Mouse (Mus musculus): ENCODE measurements around the gene Dcun1d4. TPM values are rescaled to one million over a fixed set of nuclear protein-coding genes. Genes with fewer than 3 reads are reported as not detected.

Dcun1d4 gene
- polyA plus RNA-seq, 1 experiment: 32.9 TPM

DNA sequence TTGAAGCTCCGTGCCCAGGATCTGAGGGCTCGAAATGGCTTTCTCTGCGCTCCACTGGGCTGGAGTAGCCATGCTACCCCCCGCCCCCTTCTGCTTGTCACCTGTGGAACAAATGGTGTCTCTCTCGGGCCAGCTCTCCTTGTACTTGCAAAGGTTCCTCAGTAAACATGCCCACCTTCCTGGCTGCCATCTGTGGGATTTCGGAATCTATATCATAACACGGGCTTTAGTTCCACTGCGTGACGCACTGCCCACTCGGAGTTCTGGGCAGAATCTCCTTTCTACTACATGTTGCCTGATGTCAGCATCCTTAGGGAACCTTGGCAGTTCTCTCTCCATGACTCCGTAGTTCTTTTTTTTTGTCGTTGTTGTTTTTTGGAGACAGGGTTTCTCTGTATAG lies 56.9 kb downstream of the Dcun1d4 start:
- Histone ChIP-seq H3K27ac (ENCODE audit: insufficient read depth, low read length) (no peak overlapping the region), H3K36me3 (ENCODE audit: control insufficient read depth, insufficient read depth, low read length, poor library complexity, severe bottlenecking) (peaks cover 2% of the 10 kb centered on the region; the same call in 1 of the 2 replicates), H3K9me3 (replicated peaks; ENCODE audit: control insufficient read depth, insufficient read depth, low read length, poor library complexity, severe bottlenecking) (no peaks in the 10 kb centered on the region), H3K4me1 (ENCODE audit: control insufficient read depth, insufficient read depth, low read length) (no peaks in the 10 kb centered on the region), H3K27me3 (ENCODE audit: control insufficient read depth, insufficient read depth, low read length, poor library complexity, severe bottlenecking) (no peaks in the 10 kb centered on the region), H3K9ac (ENCODE audit: low read depth, poor library complexity, severe bottlenecking) (no peak overlapping the region), H3K4me3 (ENCODE audit: low read depth, low read length) (no peak overlapping the region)
- TF ChIP-seq EP300 (IDR thresholded peaks at IDR 0.05; ENCODE audit: insufficient read depth, low read depth, low read length): no peak
- no peak for TF ChIP-seq CTCF (IDR thresholded peaks at IDR 0.05; ENCODE audit: low read depth, low read length)
- no peak for TF ChIP-seq POLR2A (IDR thresholded peaks at IDR 0.05; ENCODE audit: insufficient read depth, low read length)

DNA sequence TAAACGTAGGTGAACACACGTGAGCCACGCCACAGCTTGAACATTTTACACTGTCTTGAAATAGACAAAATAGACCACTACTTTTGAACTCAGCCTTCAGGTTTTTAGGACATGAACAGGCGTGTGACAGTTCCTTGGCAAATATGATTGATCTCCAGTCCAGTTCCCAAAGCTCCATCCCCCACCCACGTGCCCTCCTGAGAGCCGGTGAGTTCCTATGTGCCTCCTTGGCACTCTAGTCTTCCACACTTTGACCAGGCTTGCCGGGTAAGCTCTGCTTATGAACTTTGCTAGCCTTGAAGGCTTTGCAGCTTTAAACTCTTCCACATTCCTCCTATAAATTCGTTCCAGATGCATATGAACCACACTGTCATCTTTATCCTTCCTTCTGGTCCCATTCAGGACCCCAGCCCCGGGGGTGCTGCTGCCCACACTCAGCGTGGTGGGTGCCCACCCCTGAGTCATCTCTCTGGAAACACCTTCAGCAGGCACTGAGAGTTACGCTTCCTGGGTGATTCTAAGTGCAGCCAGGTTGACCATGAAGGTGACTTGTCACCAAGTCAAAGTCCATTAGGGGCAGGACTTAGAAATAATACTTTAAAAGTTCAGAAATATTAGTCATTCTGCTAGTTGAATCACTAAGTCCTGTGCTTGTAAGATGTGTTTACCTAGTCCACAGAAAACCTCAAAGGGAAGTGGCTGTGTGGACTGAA lies 57.9 kb downstream of the Dcun1d4 start:
- Histone ChIP-seq H3K9ac (ENCODE audit: low read depth, poor library complexity, severe bottlenecking) (no peak overlapping the region), H3K4me3 (ENCODE audit: low read depth, low read length) (no peak overlapping the region), H3K9me3 (replicated peaks; ENCODE audit: control insufficient read depth, insufficient read depth, low read length, poor library complexity, severe bottlenecking) (no peaks in the 10 kb centered on the region), H3K4me1 (ENCODE audit: control insufficient read depth, insufficient read depth, low read length) (no peaks in the 10 kb centered on the region), H3K27ac (ENCODE audit: insufficient read depth, low read length) (no peak overlapping the region), H3K27me3 (ENCODE audit: control insufficient read depth, insufficient read depth, low read length, poor library complexity, severe bottlenecking) (no peaks in the 10 kb centered on the region), H3K36me3 (ENCODE audit: control insufficient read depth, insufficient read depth, low read length, poor library complexity, severe bottlenecking) (peaks cover 2% of the 10 kb centered on the region; the same call in 1 of the 2 replicates)
- TF ChIP-seq CTCF (IDR thresholded peaks at IDR 0.05; ENCODE audit: low read depth, low read length): no peak
- no peak for TF ChIP-seq POLR2A (IDR thresholded peaks at IDR 0.05; ENCODE audit: insufficient read depth, low read length)
- TF ChIP-seq EP300 (IDR thresholded peaks at IDR 0.05; ENCODE audit: insufficient read depth, low read depth, low read length): no peak

DNA sequence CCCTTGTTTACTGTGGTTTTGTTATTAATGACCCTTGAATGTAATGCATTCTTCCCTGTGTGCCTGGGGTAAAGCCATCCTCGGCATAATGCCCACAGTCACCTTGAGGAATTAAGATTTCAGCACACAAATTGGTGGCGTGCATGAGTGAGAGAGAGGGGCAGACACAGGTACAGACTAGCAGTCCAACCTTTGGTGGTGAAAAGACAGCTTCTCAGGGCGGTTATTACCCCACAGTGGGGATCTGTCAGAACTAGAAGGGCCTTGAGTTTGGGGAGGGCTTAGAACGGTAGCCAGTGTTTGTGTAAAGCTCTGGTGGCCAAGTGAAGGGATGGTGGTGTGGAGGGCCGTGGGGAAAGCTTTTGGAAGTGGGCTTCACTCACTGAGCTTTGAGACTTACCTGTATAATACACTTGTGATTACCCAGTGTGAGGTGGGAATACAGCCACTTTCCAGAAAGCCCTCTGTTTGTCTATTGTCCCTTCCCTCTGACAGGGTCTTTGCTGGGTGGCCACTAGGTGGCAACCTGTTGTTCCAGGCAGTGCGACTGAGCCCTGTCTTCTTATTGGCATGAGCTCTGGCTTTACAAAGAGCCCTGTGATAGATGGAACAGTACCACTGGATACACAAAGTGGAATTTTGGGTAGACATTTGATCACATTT lies 59.2 kb downstream of the Dcun1d4 start:
- Histone ChIP-seq H3K27ac (ENCODE audit: insufficient read depth, low read length) (no peak overlapping the region), H3K36me3 (ENCODE audit: control insufficient read depth, insufficient read depth, low read length, poor library complexity, severe bottlenecking) (peaks cover 2% of the 10 kb centered on the region; the same call in 1 of the 2 replicates)

DNA sequence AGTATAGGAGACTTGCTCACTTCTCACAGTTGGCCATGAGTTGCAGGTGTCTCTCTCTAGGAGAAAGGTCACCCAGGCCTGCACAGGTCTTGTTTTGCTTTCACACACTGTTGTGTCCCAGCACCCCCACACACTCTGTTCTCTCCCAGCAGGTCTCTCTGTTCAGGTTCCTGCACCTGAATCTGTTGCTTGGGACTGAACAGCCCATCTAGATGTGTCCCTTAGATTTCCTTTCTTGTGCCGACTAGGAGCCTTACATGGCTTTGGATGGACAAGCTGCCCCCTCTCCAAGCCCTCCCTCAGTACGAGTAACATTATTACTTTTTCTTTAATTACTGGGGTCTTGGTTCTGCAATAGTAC lies 59.7 kb downstream of the Dcun1d4 start:
- no peaks in the 10 kb centered on the region for H3K9me3 ChIP-seq (replicated peaks; ENCODE audit: control insufficient read depth, insufficient read depth, low read length, poor library complexity, severe bottlenecking)
- H3K27me3 ChIP-seq (ENCODE audit: control insufficient read depth, insufficient read depth, low read length, poor library complexity, severe bottlenecking): no peaks in the 10 kb centered on the region
- no peak overlapping the region for H3K9ac ChIP-seq (ENCODE audit: low read depth, poor library complexity, severe bottlenecking)
- H3K4me1 ChIP-seq (ENCODE audit: control insufficient read depth, insufficient read depth, low read length): no peaks in the 10 kb centered on the region
- peaks cover 2% of the 10 kb centered on the region; the same call in 1 of the 2 replicates for H3K36me3 ChIP-seq (ENCODE audit: control insufficient read depth, insufficient read depth, low read length, poor library complexity, severe bottlenecking)
- no peak overlapping the region for H3K27ac ChIP-seq (ENCODE audit: insufficient read depth, low read length)
- TF ChIP-seq POLR2A (IDR thresholded peaks at IDR 0.05; ENCODE audit: insufficient read depth, low read length): no peak
- TF ChIP-seq EP300 (IDR thresholded peaks at IDR 0.05; ENCODE audit: insufficient read depth, low read depth, low read length): no peak
- no peak for TF ChIP-seq CTCF (IDR thresholded peaks at IDR 0.05; ENCODE audit: low read depth, low read length)
- no peak overlapping the region for H3K4me3 ChIP-seq (ENCODE audit: low read depth, low read length)

More for the DNA sequence above, 59.2 kb downstream of the Dcun1d4 start:
- TF ChIP-seq EP300 (IDR thresholded peaks at IDR 0.05; ENCODE audit: insufficient read depth, low read depth, low read length) (no peak), CTCF (IDR thresholded peaks at IDR 0.05; ENCODE audit: low read depth, low read length) (peak; percentile 75)
- Histone ChIP-seq H3K4me1 (ENCODE audit: control insufficient read depth, insufficient read depth, low read length) (no peaks in the 10 kb centered on the region), H3K4me3 (ENCODE audit: low read depth, low read length) (no peak overlapping the region), H3K9ac (ENCODE audit: low read depth, poor library complexity, severe bottlenecking) (no peak overlapping the region), H3K9me3 (replicated peaks; ENCODE audit: control insufficient read depth, insufficient read depth, low read length, poor library complexity, severe bottlenecking) (no peaks in the 10 kb centered on the region), H3K27me3 (ENCODE audit: control insufficient read depth, insufficient read depth, low read length, poor library complexity, severe bottlenecking) (no peaks in the 10 kb centered on the region)

DNA sequence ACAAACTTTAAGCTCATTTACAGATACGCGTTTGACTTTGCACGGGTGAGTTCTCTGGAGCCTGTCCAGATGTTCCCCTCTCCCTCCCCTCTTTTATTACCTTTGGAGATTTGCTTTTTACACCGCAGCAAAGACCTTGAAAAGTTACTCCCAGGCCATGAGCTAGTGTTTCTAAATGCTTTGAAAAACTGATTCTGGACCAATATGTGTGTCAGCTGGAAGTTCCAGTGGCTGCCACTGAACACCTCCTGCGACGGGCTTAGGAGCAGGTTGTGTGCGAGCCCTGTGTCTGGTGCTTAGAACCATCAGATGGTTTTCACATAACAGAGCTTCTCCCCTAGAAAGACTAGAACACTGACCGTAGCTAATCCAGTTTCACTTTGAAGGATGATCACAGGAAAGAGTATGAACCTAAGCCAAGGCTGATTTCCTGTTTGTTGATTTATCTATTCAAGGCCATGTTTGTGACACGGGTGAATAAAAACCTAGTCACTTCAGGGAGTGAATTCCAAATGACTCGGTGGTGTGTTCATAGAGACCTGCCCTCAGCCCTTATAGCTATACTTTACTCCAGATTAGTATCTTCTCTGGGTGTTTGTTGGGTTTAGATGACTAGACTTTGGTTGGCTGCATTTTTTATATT lies 63.4 kb downstream of the Dcun1d4 start:
- H3K9ac ChIP-seq (ENCODE audit: low read depth, poor library complexity, severe bottlenecking): no peak overlapping the region
- no peaks in the 10 kb centered on the region for H3K4me1 ChIP-seq (ENCODE audit: control insufficient read depth, insufficient read depth, low read length)
- H3K27me3 ChIP-seq (ENCODE audit: control insufficient read depth, insufficient read depth, low read length, poor library complexity, severe bottlenecking): no peaks in the 10 kb centered on the region
- H3K27ac ChIP-seq (ENCODE audit: insufficient read depth, low read length): no peak overlapping the region
- H3K9me3 ChIP-seq (replicated peaks; ENCODE audit: control insufficient read depth, insufficient read depth, low read length, poor library complexity, severe bottlenecking): no peaks in the 10 kb centered on the region
- H3K4me3 ChIP-seq (ENCODE audit: low read depth, low read length): no peak overlapping the region
- no peak for TF ChIP-seq POLR2A (IDR thresholded peaks at IDR 0.05; ENCODE audit: insufficient read depth, low read length)
- TF ChIP-seq CTCF (IDR thresholded peaks at IDR 0.05; ENCODE audit: low read depth, low read length): no peak
- no peak for TF ChIP-seq EP300 (IDR thresholded peaks at IDR 0.05; ENCODE audit: insufficient read depth, low read depth, low read length)
- peaks cover 5% of the 10 kb centered on the region; the same call in 1 of the 2 replicates for H3K36me3 ChIP-seq (ENCODE audit: control insufficient read depth, insufficient read depth, low read length, poor library complexity, severe bottlenecking)

All from ES-Bruce4 (cell line).